Mouse (Mus musculus): ENCODE results near the gene Cops3. TPM values are rescaled to one million over a fixed set of nuclear protein-coding genes. Genes with fewer than 3 reads are reported as not detected.
A peak's percentile ranks its signal among the peaks of the same experiment; 100 is the strongest.

Gene Cops3
- polyA plus RNA-seq (2016; fragmentation: Nextera tagmentation; extraction: Ambion mirVana), result 141 and 149 TPM in 2 replicates

DNA sequence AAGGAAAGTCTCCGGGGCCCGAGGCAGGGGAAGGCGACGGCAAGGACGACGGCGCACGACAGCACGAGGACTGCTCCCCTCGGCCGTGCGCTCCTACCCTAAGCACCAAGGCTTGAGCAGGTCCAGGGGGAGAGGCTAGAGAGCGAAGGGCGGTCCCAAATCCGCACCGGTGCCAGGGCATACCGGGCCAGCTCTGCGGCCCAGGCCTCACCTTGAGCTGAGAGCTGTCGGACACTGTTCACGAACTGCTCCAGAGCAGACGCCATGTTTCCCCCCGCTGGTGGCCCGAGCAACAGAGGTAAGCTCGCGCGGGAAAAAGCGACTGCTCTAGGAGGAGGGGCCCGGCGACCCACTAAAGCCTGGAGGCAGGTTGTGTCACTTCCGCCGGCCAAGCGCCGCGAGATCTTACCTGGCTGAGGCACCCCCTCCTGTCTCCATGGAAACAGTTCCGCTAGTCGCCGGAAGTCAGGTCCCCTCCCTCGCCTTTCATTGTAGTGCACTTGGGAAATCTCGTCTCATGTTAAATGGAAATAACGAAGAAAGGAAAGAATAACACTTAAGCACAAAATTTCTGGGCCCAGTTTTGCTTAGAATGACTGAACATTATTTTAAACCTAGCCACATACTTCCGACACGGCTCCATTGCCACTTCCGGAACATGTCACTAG is at the start of gene Cops3:
Cops3 (minus strand) TSS at position 380 of the 668 bp plus-strand sequence.
- ATAC-seq, result peak; percentile 92
- Histone ChIP-seq H3K27me3 (replicated peaks) (no peaks in the 10 kb centered on the region), H3K4me1 (peaks cover 23% of the 10 kb centered on the region), H3K4me2 (peak within 1 kb of the TSS; percentile 79), H3K9ac (peak within 1 kb of the TSS; percentile 93), H3K36me3 (peaks cover 30% of the 10 kb centered on the region), H3K9me3 (replicated peaks) (no peaks in the 10 kb centered on the region), H3K27ac (peak within 1 kb of the TSS; percentile 95), H3K4me3 (peak within 1 kb of the TSS; percentile 95)
- WGBS (ENCODE audit: insufficient replicate concordance), result under 1% methylated on average over 43 of the region's 43 CpGs

DNA sequence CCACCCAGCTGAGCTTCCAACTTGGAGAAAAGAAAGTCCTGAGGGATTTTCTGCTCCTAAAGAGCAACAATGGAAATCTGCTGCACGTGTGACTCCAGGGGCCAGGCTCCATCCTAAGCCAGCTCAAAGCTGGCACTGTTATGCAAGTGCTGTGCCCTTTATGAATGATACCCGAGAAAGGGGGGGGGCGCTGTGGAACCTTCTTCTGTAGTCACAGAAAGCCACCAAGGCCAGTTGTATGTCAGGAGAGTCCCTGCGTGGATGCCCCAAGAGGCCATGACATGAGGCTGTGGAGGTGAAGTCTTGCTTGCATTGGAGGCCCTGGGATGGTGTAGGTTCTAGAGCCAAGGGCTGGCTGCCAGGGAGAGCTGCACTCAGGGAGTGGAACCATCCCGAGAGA is 48.5 kb upstream of the Cops3 start:
- H3K9me3 ChIP-seq (replicated peaks), result no peaks in the 10 kb centered on the region
- H3K4me3 ChIP-seq, result no peak overlapping the region
- no peak for ATAC-seq
- WGBS (ENCODE audit: insufficient replicate concordance), result 74% methylated on average over 5 of the region's 5 CpGs
- no peak overlapping the region for H3K4me2 ChIP-seq
- H3K36me3 ChIP-seq, result no peaks in the 10 kb centered on the region
- H3K27me3 ChIP-seq (replicated peaks), result no peaks in the 10 kb centered on the region
- no peak overlapping the region for H3K27ac ChIP-seq
- H3K9ac ChIP-seq, result no peak overlapping the region
- peaks cover 16% of the 10 kb centered on the region for H3K4me1 ChIP-seq

DNA sequence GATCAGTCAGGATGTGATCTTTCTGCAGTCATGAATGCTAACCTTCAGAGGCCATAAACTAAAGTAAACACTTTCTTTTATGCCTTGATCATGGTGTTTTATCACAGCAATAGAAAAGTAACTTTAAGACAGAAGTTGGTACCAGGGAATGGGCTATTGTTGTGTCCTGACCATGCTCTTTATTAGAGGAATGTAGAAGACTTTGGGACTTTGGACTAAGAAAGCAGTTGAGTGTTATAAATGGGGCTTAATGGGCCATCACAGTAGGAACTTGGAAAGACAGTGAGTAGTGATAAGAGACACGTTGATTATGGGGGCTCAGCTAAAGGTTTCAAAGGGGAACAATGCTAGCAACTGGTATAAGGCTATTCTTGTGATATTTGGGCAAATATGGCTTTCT is 47.3 kb upstream of the Cops3 start:
- 50% methylated on average over 1 of the region's 1 CpGs for WGBS (ENCODE audit: insufficient replicate concordance)
- Histone ChIP-seq H3K36me3 (no peaks in the 10 kb centered on the region), H3K9ac (no peak overlapping the region), H3K27ac (no peak overlapping the region), H3K9me3 (replicated peaks) (no peaks in the 10 kb centered on the region), H3K4me3 (no peak overlapping the region), H3K27me3 (replicated peaks) (no peaks in the 10 kb centered on the region), H3K4me2 (no peak overlapping the region), H3K4me1 (peaks cover 17% of the 10 kb centered on the region)
- no peak for ATAC-seq

DNA sequence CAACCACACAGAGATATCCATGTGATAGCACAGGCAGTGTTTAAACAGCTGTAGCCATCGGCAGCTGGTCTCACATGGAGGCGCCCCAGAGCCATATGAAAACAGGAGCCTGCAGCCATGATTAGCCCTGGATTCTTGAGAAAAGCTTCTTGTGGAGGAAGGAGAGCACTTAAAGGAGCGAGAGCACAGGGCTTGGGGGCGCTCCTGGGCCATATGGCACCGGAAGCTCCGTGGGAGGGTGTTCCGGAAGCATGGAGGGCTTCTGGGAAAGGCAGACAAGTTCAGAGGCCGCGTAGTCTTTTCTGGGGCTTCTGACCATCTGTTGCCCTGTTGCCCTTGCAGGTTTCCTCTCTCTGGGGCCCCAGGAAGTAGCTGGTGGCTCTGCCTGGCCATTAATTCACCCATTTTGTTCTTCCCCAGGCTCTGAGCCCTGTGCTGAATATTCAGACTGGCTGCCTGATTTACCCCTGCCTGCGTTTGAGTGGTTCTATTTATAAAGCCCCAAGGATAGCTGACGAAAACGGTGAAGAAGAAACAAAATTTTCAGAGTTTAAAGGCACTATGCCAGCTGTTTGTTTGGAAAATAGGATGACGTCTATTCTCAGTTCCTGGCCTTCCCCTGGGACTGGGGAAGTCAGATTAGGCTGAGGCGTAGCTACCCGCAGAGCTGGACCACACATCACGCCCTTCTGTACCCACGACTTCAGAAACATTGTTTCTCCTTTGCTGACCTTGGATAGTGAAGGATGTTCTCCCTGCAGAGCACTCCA is 45.8 kb upstream of the Cops3 start:
- ATAC-seq, result peak; percentile 61
- WGBS (ENCODE audit: insufficient replicate concordance), result 24% methylated on average over 17 of the region's 17 CpGs
- Histone ChIP-seq H3K27me3 (replicated peaks) (no peaks in the 10 kb centered on the region), H3K9me3 (replicated peaks) (no peaks in the 10 kb centered on the region), H3K4me1 (peaks cover 24% of the 10 kb centered on the region), H3K4me2 (peak overlapping the region; percentile 21; the same call in 1 of the 2 replicates), H3K9ac (no peak overlapping the region), H3K4me3 (no peak overlapping the region), H3K36me3 (no peaks in the 10 kb centered on the region), H3K27ac (peak overlapping the region; percentile 69)

DNA sequence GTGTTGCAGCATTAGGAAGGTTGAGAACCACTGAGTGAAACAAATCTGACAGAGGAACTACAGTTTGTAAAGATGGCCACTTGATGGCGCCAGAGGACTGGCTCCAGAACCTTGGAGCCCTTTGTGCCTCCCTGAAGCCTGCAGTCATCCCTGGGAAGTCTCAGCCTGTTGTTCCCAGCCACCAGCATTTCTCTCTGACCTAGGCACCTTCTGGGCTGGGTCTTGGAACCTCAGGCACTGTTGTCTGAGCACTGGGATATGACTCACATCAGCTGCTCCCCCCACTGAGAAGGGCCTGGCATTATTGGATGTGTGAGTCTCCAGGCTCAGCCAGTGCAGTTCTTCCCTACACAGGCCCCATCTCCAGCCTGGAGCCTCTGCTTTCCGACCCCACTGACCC is 40.4 kb upstream of the Cops3 start:
- Histone ChIP-seq H3K27me3 (replicated peaks) (no peaks in the 10 kb centered on the region), H3K27ac (no peak overlapping the region), H3K4me2 (no peak overlapping the region), H3K4me1 (peaks cover 10% of the 10 kb centered on the region; the same call in 1 of the 2 replicates), H3K4me3 (no peak overlapping the region), H3K9ac (no peak overlapping the region), H3K9me3 (replicated peaks) (no peaks in the 10 kb centered on the region), H3K36me3 (peaks cover 32% of the 10 kb centered on the region)
- 0 out of 2 replicates have a peak, but pooled peaks have one; percentile 18 for ATAC-seq
- WGBS (ENCODE audit: insufficient replicate concordance), result 21% methylated on average over 2 of the region's 2 CpGs

DNA sequence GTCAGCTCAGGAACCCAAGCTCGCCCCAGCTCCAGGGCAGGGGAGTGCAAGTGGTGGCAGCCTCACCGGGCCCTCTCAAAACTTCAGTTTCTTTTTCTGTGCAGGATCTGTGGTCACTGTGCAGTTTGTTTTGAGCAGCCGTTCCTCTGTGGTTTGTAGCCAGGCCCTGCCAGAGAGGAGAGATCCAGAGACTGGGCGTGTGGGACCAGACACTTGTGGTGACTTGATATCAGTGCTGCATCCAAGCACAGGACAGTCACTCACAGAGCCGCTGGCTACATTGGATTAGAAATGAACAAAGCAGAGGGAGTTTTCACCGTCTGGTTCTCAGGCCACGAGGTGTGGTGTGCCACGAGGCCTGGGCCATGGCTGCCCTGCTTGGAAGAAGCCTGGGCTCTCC is 32.5 kb upstream of the Cops3 start:
- H3K27me3 ChIP-seq (replicated peaks), result no peaks in the 10 kb centered on the region
- H3K4me2 ChIP-seq, result no peak overlapping the region
- WGBS (ENCODE audit: insufficient replicate concordance), result 32% methylated on average over 8 of the region's 8 CpGs
- H3K9me3 ChIP-seq (replicated peaks), result no peaks in the 10 kb centered on the region
- no peak overlapping the region for H3K9ac ChIP-seq
- H3K4me3 ChIP-seq, result no peak overlapping the region
- no peak for ATAC-seq
- H3K4me1 ChIP-seq, result peaks cover 4% of the 10 kb centered on the region; the same call in 1 of the 2 replicates
- H3K36me3 ChIP-seq, result peaks cover 32% of the 10 kb centered on the region
- H3K27ac ChIP-seq, result no peak overlapping the region

DNA sequence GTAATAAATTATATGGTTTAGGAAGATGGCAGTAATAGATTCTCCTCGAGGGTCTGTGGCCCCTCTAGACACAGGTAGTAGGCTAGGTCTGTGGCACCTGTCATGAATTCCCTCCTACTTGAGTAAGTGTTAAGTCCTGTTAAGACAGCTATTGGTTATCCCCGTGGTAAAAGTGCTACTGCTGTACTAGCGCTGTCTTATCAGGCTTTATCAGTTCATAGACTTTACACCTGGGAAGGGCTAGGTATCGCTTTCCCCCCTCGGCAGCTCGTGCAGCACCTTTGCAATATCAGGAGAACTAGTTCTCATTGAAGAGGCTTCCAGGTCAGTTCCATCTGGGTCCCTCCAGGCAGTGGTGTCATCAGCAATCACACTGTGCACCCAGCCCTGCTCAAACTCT is 24.7 kb upstream of the Cops3 start:
- H3K36me3 ChIP-seq, result peaks cover 25% of the 10 kb centered on the region; the same call in 1 of the 2 replicates
- no peak overlapping the region for H3K27ac ChIP-seq
- H3K4me3 ChIP-seq, result no peak overlapping the region
- no peak overlapping the region for H3K4me2 ChIP-seq
- peaks cover 20% of the 10 kb centered on the region; the same call in 1 of the 2 replicates for H3K4me1 ChIP-seq
- no peak for ATAC-seq
- H3K9me3 ChIP-seq (replicated peaks), result no peaks in the 10 kb centered on the region
- WGBS (ENCODE audit: insufficient replicate concordance), result 55% methylated on average over 6 of the region's 6 CpGs
- no peaks in the 10 kb centered on the region for H3K27me3 ChIP-seq (replicated peaks)
- no peak overlapping the region for H3K9ac ChIP-seq

DNA sequence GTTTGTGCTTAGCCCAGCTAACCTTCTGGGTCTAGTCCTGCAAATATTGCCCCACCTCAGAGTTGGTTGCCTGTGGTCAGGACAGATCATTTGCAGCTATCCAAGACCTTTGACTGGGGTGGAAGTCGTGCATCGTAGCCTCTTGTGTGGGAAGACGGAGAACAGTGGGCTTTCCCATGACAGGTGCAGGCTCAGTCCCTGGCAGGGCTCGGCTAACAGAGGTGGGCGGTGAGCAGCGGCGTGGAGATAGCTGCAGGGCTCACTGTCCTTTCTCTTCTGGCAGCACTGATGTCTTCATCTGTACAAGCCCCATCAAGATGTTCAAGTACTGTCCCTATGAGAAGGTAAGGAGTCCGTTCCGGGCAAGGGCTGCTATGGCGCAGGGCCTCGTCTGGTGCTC is 20.8 kb upstream of the Cops3 start:
- no peaks in the 10 kb centered on the region for H3K9me3 ChIP-seq (replicated peaks)

DNA sequence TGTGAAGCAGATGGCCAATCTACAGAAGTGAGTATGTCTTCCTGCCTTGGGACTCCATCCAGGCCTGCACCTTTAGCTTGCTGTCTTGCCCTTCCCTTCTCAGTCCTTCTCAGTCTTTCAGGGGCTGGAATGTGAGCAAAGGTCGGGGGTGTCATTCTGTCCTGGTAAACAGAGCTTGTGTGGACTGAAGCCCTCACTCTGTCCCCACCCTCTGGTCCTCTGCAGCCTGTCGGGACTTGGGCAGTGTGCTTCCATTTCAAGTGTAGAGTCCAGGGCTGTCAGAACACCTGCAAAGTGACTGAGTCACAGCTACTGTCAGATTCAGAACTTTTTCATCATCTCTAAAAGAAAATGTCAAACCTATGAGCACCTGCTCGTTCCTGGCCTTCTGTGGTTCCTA is 13.2 kb upstream of the Cops3 start:
- H3K9me3 ChIP-seq (replicated peaks), result no peaks in the 10 kb centered on the region
- WGBS (ENCODE audit: insufficient replicate concordance), result 63% methylated on average over 3 of the region's 3 CpGs
- H3K4me2 ChIP-seq, result no peak overlapping the region
- no peak overlapping the region for H3K27ac ChIP-seq
- no peak for ATAC-seq
- no peaks in the 10 kb centered on the region for H3K27me3 ChIP-seq (replicated peaks)
- H3K36me3 ChIP-seq, result 0 out of 2 replicates have a peak, but pooled peaks cover 9% of the 10 kb centered on the region
- peaks cover 28% of the 10 kb centered on the region for H3K4me1 ChIP-seq
- no peak overlapping the region for H3K4me3 ChIP-seq
- no peak overlapping the region for H3K9ac ChIP-seq

More for the DNA sequence above, 20.8 kb upstream of the Cops3 start:
- no peak overlapping the region for H3K27ac ChIP-seq
- H3K36me3 ChIP-seq, result peaks cover 18% of the 10 kb centered on the region; the same call in 1 of the 2 replicates
- H3K9ac ChIP-seq, result no peak overlapping the region
- no peak for ATAC-seq
- peaks cover 20% of the 10 kb centered on the region; the same call in 1 of the 2 replicates for H3K4me1 ChIP-seq
- WGBS (ENCODE audit: insufficient replicate concordance), result 82% methylated on average over 11 of the region's 11 CpGs
- H3K4me2 ChIP-seq, result no peak overlapping the region
- H3K4me3 ChIP-seq, result no peak overlapping the region
- H3K27me3 ChIP-seq (replicated peaks), result no peaks in the 10 kb centered on the region

DNA sequence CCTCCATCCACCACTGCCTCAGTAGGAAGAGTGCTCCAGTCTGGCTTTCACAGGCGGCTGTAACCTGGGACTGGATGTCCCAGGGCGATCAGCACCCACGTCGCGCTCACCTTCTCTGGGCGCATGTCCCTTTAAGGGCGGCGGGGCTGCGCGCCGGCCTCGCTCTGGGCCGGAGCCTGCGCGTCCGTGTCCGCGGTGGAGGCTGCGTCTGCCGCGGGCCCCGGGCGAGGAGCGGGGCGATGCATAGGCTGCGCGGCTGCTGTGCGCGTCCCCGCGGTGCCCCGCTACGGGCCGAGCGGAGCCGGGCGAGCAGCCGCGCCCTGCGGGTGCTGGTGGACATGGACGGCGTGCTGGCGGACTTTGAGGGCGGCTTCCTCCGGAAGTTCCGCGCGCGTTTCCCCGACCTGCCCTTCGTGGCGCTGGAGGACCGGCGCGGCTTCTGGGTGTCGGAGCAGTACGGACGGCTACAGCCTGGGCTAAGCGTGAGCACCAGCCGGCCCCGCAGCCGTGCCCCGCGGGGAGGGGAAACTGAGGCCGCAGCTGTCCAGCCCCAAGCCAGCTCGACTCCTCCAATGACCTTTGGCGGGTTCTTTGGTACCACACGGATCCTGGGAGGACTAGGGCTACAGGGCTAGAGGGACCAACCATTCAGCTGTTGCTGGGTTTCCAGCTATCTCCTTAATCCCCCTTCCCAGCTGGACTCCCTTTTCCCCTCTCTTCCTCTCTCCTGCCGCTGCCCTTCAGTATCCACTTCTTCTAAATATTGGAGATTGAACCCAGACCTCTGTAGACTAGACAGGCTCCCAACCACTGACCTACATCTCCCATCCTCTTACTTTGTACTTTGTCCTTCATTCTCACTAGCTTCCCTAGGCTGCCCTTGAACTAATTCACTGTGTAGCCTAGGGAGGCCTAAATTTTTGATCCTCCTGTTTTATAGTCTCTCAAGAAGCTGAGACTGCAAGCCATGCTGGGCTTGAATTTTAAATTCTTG is 8.6 kb upstream of the Cops3 start:
- Histone ChIP-seq H3K27ac (peak overlapping the region; percentile 84), H3K4me1 (peaks cover 39% of the 10 kb centered on the region), H3K36me3 (peaks cover 16% of the 10 kb centered on the region), H3K4me2 (peak overlapping the region; percentile 91), H3K27me3 (replicated peaks) (no peaks in the 10 kb centered on the region), H3K9me3 (replicated peaks) (no peaks in the 10 kb centered on the region), H3K9ac (peak overlapping the region; percentile 85), H3K4me3 (peak overlapping the region; percentile 76)
- under 1% methylated on average over 69 of the region's 69 CpGs for WGBS (ENCODE audit: insufficient replicate concordance)
- peak; percentile 80 for ATAC-seq

DNA sequence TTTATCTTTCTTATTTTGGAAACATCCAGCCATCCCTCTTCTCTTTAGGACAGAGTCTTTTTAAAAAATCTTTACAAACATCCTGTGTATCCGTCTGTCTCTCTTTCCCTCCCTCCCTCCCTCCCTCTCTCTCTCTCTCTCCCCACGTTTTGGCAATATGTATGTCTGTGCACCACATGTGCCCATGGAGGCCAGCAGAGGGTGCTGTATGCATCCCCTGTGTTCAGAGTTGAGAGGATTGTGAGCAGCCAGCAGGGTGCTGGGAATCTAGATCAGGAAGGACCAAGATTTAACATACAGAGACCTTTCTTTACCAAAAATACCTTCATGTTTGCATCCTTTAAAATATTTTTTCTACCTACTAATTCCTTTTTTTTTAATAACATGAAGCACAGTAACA is 7.5 kb upstream of the Cops3 start:
- ATAC-seq, result no peak
- no peak overlapping the region for H3K9ac ChIP-seq
- no peak overlapping the region for H3K27ac ChIP-seq
- peak overlapping the region; percentile 91 for H3K4me2 ChIP-seq
- WGBS (ENCODE audit: insufficient replicate concordance), result 20% methylated on average over 2 of the region's 2 CpGs
- H3K4me3 ChIP-seq, result peak overlapping the region; percentile 76; the same call in 1 of the 2 replicates
- H3K36me3 ChIP-seq, result peaks cover 10% of the 10 kb centered on the region
- peaks cover 29% of the 10 kb centered on the region for H3K4me1 ChIP-seq
- H3K9me3 ChIP-seq (replicated peaks), result no peaks in the 10 kb centered on the region
- H3K27me3 ChIP-seq (replicated peaks), result no peaks in the 10 kb centered on the region
